Mouse (Mus musculus): Measurements from ENCODE around the gene Srgap1.

DNA sequence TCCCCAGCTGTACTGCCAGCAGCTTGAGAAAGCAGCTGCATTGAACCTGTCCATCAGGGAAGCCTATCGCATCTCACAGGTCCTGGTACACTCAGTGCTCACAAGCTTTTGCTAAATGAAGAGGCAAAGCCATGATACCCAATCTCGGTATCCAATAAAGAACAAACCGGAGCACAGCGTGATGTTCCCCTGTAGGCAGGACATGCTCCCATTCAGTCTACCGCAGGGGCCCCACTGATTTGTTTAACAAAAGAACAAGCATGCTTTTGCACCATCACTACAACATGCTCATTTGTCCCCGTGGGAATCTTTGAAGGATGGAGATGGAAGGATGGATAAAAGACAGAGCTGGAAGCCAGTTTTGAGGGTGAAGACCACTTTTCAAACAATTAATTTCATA lies 257.0 kb downstream of the Srgap1 start:
- TF ChIP-seq POLR2A (IDR thresholded peaks at IDR 0.05; ENCODE audit: low read depth, low read length) (no peak), CTCF (IDR thresholded peaks at IDR 0.05; ENCODE audit: extremely low read depth, insufficient read length, insufficient replicate concordance, low read depth, low read length) (no peak)
